Mouse (Mus musculus) neural tube, embryonic 12.5 days (tissue): ENCODE data around the gene B230104I21Rik. TPM values are rescaled to one million over a fixed set of nuclear protein-coding genes. Genes with fewer than 3 reads are reported as not detected.

ENCODE experiments used
- ATAC-seq: fragments of 200-750 bp; cut with Nextera tagmentation; 2 replicates; pipeline ENCODE4 v1.8.0; 2017; ENCODE audit warnings: low read depth, mild to moderate bottlenecking, moderate TSS enrichment, moderate library complexity; ENCODE audit not compliant: low FRiP score
- H3K27ac ChIP-seq: fragments of 300-500 bp; sonication (generic); 2 replicates; pipeline ENCODE4 v1.5.1; 2016
- H3K27me3 ChIP-seq: fragments of 300-500 bp; sonication (generic); replicated peaks from 2 replicates; pipeline ENCODE4 v1.6.1; 2016; ENCODE audit warnings: mild to moderate bottlenecking
- H3K36me3 ChIP-seq: fragments of 300-500 bp; sonication (generic); 2 replicates; pipeline ENCODE4 v1.6.1; 2016; ENCODE audit warnings: mild to moderate bottlenecking
- H3K4me1 ChIP-seq: fragments of 300-500 bp; sonication (generic); 2 replicates; pipeline ENCODE4 v1.6.1; 2016
- H3K4me2 ChIP-seq: fragments of 300-500 bp; sonication (generic); replicated peaks from 2 replicates; pipeline ENCODE4 v1.6.1; 2016; ENCODE audit warnings: mild to moderate bottlenecking
- H3K4me3 ChIP-seq: fragments of 300-500 bp; sonication (generic); 2 replicates; pipeline ENCODE4 v1.5.1; 2016
- H3K9ac ChIP-seq: fragments of 300-500 bp; sonication (generic); 2 replicates; pipeline ENCODE4 v1.6.1; 2016; ENCODE audit warnings: mild to moderate bottlenecking
- H3K9me3 ChIP-seq: fragments of 300-500 bp; sonication (generic); 2 replicates; pipeline ENCODE4 v1.6.1; 2016; ENCODE audit warnings: mild to moderate bottlenecking
- WGBS: fragments of 180-500 bp; shearing (Covaris S2); methylation state at CpG from one replicate; pipeline ENCODE4 v1.1.7; 2016; 5-methylcytosine and 5-hydroxymethylcytosine counted together
- polyA plus RNA-seq: library from polyadenylated mRNA; unstranded; fragments of >200 nt; fragmentation: Nextera tagmentation; extraction: Ambion mirVana; gene quantifications from 2 replicates; pipeline ENCODE4 v1.2.1, GENCODE M21; 2016

B230104I21Rik gene
- polyA plus RNA-seq, result not detected in 2 replicates

GRCm38 (mm10) chr4:154335761-154336160 is at the start of gene B230104I21Rik:
Gene B230104I21Rik (plus strand): TSS chr4:154336127.
- Histone ChIP-seq H3K9ac (no peak within 1 kb of the TSS), H3K4me2 (peak within 1 kb of the TSS; percentile 46), H3K4me3 (no peak within 1 kb of the TSS), H3K36me3 (peaks cover 2% of the 10 kb centered on the region; the same call in 1 of the 2 replicates), H3K4me1 (peaks cover 65% of the 10 kb centered on the region), H3K27ac (no peak within 1 kb of the TSS), H3K9me3 (no peaks in the 10 kb centered on the region), H3K27me3 (peaks cover 22% of the 10 kb centered on the region)
- WGBS, result 22% methylated on average over 12 of the region's 12 CpGs
- ATAC-seq, result peak; percentile 48

- H3K4me1 ChIP-seq, result peaks cover 9% of the 10 kb centered on the region
- no peak overlapping the region for H3K4me2 ChIP-seq
- no peak overlapping the region for H3K9ac ChIP-seq
- no peaks in the 10 kb centered on the region for H3K36me3 ChIP-seq
- 68% methylated on average over 4 of the region's 4 CpGs for WGBS
- H3K4me3 ChIP-seq, result no peak overlapping the region
- H3K27me3 ChIP-seq, result peaks cover 15% of the 10 kb centered on the region
- no peak overlapping the region for H3K27ac ChIP-seq
- ATAC-seq, result no peak
- no peaks in the 10 kb centered on the region for H3K9me3 ChIP-seq
Measured at GRCm38 (mm10) chr4:154293735-154294201, 42.2 kb upstream of the B230104I21Rik start.

- peaks cover 20% of the 10 kb centered on the region for H3K27me3 ChIP-seq
- no peaks in the 10 kb centered on the region for H3K36me3 ChIP-seq
- no peaks in the 10 kb centered on the region for H3K9me3 ChIP-seq
- peaks cover 9% of the 10 kb centered on the region for H3K4me1 ChIP-seq
- H3K4me3 ChIP-seq, result no peak overlapping the region
- no peak overlapping the region for H3K4me2 ChIP-seq
- WGBS, result 37% methylated on average over 8 of the region's 8 CpGs
- no peak overlapping the region for H3K27ac ChIP-seq
- 0 out of 2 replicates have a peak overlapping the region, but pooled peaks have one; percentile 9 for H3K9ac ChIP-seq
- ATAC-seq, result no peak
Measured at GRCm38 (mm10) chr4:154294262-154294731, 41.6 kb upstream of the B230104I21Rik start.

- Histone ChIP-seq H3K4me3 (no peak overlapping the region), H3K27me3 (peaks cover 43% of the 10 kb centered on the region), H3K4me2 (no peak overlapping the region), H3K4me1 (peaks cover 16% of the 10 kb centered on the region), H3K9ac (no peak overlapping the region), H3K36me3 (no peaks in the 10 kb centered on the region), H3K9me3 (no peaks in the 10 kb centered on the region), H3K27ac (no peak overlapping the region)
- ATAC-seq, result no peak
- WGBS, result 37% methylated on average over 9 of the region's 9 CpGs
Measured at GRCm38 (mm10) chr4:154297761-154298160, 38.2 kb upstream of the B230104I21Rik start.

GRCm38 (mm10) chr4:154299541-154300271 is 36.2 kb upstream of the B230104I21Rik start:
- Histone ChIP-seq H3K9me3 (no peaks in the 10 kb centered on the region), H3K36me3 (no peaks in the 10 kb centered on the region), H3K4me3 (peak overlapping the region; percentile 41), H3K9ac (peak overlapping the region; percentile 44; the same call in 1 of the 2 replicates), H3K27me3 (peaks cover 43% of the 10 kb centered on the region), H3K27ac (no peak overlapping the region), H3K4me1 (peaks cover 7% of the 10 kb centered on the region), H3K4me2 (peak overlapping the region; percentile 85)
- ATAC-seq, result peak; percentile 24; the same call in 1 of the 2 replicates
- under 1% methylated on average over 65 of the region's 66 CpGs for WGBS

GRCm38 (mm10) chr4:154301466-154301881 is 34.5 kb upstream of the B230104I21Rik start, which contains the start of gene Arhgef16:
Gene Arhgef16 (minus strand): TSS chr4:154301676.
- Histone ChIP-seq H3K4me1 (peaks cover 7% of the 10 kb centered on the region), H3K9me3 (no peaks in the 10 kb centered on the region), H3K27me3 (peaks cover 43% of the 10 kb centered on the region), H3K27ac (no peak within 1 kb of the TSS), H3K9ac (no peak within 1 kb of the TSS), H3K4me3 (no peak within 1 kb of the TSS), H3K36me3 (no peaks in the 10 kb centered on the region), H3K4me2 (no peak within 1 kb of the TSS)
- ATAC-seq, result no peak
- 24% methylated on average over 7 of the region's 7 CpGs for WGBS

GRCm38 (mm10) chr4:154309131-154309530 is 26.8 kb upstream of the B230104I21Rik start:
- H3K36me3 ChIP-seq, result no peaks in the 10 kb centered on the region
- WGBS, result 92% methylated on average over 2 of the region's 2 CpGs
- H3K4me2 ChIP-seq, result no peak overlapping the region
- H3K27ac ChIP-seq, result no peak overlapping the region
- H3K4me3 ChIP-seq, result no peak overlapping the region
- no peak for ATAC-seq
- no peaks in the 10 kb centered on the region for H3K4me1 ChIP-seq
- H3K9ac ChIP-seq, result no peak overlapping the region
- no peaks in the 10 kb centered on the region for H3K27me3 ChIP-seq
- H3K9me3 ChIP-seq, result no peaks in the 10 kb centered on the region

- Histone ChIP-seq H3K27me3 (no peaks in the 10 kb centered on the region), H3K9ac (no peak overlapping the region), H3K36me3 (no peaks in the 10 kb centered on the region), H3K9me3 (no peaks in the 10 kb centered on the region), H3K4me2 (no peak overlapping the region), H3K27ac (no peak overlapping the region), H3K4me3 (no peak overlapping the region), H3K4me1 (no peaks in the 10 kb centered on the region)
- no peak for ATAC-seq
- WGBS, result 83% methylated on average over 9 of the region's 9 CpGs
Measured at GRCm38 (mm10) chr4:154310576-154311262, 25.2 kb upstream of the B230104I21Rik start.

- H3K9me3 ChIP-seq, result no peaks in the 10 kb centered on the region
- ATAC-seq, result no peak
- H3K4me1 ChIP-seq, result no peaks in the 10 kb centered on the region
- no peak overlapping the region for H3K4me2 ChIP-seq
- H3K27me3 ChIP-seq, result no peaks in the 10 kb centered on the region
- no peaks in the 10 kb centered on the region for H3K36me3 ChIP-seq
- H3K9ac ChIP-seq, result no peak overlapping the region
- no peak overlapping the region for H3K4me3 ChIP-seq
- no peak overlapping the region for H3K27ac ChIP-seq
- 89% methylated on average over 2 of the region's 2 CpGs for WGBS
Measured at GRCm38 (mm10) chr4:154312143-154312812, 23.6 kb upstream of the B230104I21Rik start.

- no peaks in the 10 kb centered on the region for H3K9me3 ChIP-seq
- WGBS, result 40% methylated on average over 4 of the region's 4 CpGs
- no peaks in the 10 kb centered on the region for H3K36me3 ChIP-seq
- ATAC-seq, result no peak
- no peak overlapping the region for H3K4me2 ChIP-seq
- no peak overlapping the region for H3K27ac ChIP-seq
- no peak overlapping the region for H3K4me3 ChIP-seq
- H3K4me1 ChIP-seq, result no peaks in the 10 kb centered on the region
- no peak overlapping the region for H3K9ac ChIP-seq
- H3K27me3 ChIP-seq, result no peaks in the 10 kb centered on the region
Measured at GRCm38 (mm10) chr4:154312935-154313621, 22.8 kb upstream of the B230104I21Rik start.

GRCm38 (mm10) chr4:154313622-154313967 is 22.3 kb upstream of the B230104I21Rik start:
- Histone ChIP-seq H3K4me2 (no peak overlapping the region), H3K27me3 (no peaks in the 10 kb centered on the region), H3K4me1 (no peaks in the 10 kb centered on the region), H3K9ac (no peak overlapping the region), H3K4me3 (no peak overlapping the region), H3K27ac (no peak overlapping the region), H3K36me3 (no peaks in the 10 kb centered on the region), H3K9me3 (no peaks in the 10 kb centered on the region)
- ATAC-seq, result no peak
- WGBS, result 77% methylated on average over 11 of the region's 11 CpGs
